Mouse (Mus musculus) gastrocnemius, postnatal 10 days (tissue): ENCODE measurements around the gene Rps6ka5. TPM values are rescaled to one million over a fixed set of nuclear protein-coding genes. Genes with fewer than 3 reads are reported as not detected.

Source experiments
- DNase-seq: peaks from one replicate; pipeline ENCODE4 v3.0.0; 2021; ENCODE audit warnings: mixed read lengths
- total RNA-seq, 2 experiments: library from RNA; stranded (reverse); gene quantifications; 2 replicates each; pipeline ENCODE4 v1.2.3; 2021

The Rps6ka5 gene
- total RNA-seq, 2 experiments from 2014 or later: 10.4 to 11.5 TPM

DNA sequence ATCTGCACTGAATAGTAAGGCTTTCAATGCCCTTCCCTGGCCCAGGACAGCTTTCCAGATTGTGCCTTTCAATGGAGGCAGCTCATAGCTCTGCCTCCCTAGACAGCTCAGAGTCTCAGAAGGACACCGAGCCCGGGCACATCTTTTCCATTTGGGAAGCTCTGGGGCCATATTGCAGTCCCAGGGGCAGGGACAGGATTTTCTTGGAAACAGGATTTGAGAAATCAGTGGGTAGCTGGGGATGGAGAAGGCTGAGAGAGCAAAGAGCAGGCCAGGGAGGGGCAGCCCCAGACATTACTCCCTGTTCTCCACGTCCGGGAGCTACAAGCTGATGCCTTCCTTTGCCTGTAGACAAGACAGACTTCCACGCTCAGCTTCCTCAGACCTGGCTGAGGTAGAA lies 197.1 kb downstream of the Rps6ka5 start:
- DNase-seq: no peak

GRCm38 (mm10) chr12:100529172-100529571 lies 197.6 kb downstream of the Rps6ka5 start:
- DNase-seq: peak; percentile 56

DNA sequence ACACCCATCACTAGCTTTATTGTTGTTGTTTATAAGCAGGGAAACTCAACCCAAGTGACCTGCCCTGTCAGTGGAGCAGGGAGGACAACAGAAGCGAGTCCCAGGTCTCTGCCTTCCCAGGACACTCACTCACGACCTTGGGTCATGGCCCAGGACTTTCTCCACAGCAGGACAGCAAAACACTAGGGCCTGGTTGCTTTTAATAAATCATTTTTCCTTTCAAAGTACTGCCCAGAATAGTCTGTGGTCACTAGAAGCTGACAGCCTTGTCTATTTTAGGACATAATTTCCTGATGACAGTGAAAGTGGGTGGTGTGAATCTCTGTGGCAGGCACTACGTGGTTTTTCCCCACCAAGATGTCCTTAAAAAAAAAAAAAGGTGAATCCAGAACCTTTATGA lies 198.5 kb downstream of the Rps6ka5 start:
- no peak for DNase-seq

DNA sequence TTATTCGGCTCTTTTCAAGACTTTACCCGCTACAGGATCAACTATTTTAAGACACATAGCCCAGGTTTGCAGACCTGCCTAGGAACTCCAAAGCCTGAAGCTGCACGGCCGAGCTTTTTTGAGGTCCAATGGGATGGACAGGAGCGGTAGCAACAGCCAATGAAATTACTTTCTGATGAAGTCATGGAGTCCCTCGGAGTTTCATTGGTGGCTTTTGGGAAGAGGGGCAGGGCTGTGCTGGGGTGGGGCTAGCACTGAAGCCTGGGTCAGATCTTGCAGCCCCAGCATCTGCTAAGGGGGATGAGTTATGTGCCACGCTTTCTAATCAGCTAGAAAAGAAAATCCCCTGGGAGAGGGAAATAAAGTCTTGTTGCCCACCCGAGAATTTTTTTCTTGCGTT lies 199.0 kb downstream of the Rps6ka5 start:
- peak; percentile 55 for DNase-seq

GRCm38 (mm10) chr12:100527241-100527640 lies 199.5 kb downstream of the Rps6ka5 start:
- no peak for DNase-seq

DNA sequence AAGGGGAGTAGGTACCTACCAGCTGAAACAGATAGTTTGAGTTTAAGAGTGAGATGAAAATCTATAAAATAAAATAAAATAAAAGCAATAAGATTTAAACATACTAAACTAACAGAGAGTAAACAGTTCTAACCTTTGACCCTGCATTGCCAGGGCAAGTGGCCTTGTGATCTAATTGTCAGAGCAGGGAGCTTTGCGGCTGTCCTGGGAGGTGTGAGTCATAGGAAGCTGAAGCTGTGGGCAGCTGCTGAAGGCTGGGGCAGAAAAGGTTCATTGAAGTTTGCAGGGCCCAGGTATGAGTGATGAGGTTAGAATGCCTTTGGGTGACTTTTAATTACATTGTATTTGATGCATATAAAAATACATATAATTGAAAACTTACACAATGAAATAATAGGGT lies 200.8 kb downstream of the Rps6ka5 start:
- DNase-seq: no peak

GRCm38 (mm10) chr12:100520794-100521186 lies 206.0 kb downstream of the Rps6ka5 start, which contains the start of gene Ttc7b:
Gene Ttc7b, minus strand, starts transcription at chr12:100520826.
- DNase-seq: peak; percentile 70

DNA sequence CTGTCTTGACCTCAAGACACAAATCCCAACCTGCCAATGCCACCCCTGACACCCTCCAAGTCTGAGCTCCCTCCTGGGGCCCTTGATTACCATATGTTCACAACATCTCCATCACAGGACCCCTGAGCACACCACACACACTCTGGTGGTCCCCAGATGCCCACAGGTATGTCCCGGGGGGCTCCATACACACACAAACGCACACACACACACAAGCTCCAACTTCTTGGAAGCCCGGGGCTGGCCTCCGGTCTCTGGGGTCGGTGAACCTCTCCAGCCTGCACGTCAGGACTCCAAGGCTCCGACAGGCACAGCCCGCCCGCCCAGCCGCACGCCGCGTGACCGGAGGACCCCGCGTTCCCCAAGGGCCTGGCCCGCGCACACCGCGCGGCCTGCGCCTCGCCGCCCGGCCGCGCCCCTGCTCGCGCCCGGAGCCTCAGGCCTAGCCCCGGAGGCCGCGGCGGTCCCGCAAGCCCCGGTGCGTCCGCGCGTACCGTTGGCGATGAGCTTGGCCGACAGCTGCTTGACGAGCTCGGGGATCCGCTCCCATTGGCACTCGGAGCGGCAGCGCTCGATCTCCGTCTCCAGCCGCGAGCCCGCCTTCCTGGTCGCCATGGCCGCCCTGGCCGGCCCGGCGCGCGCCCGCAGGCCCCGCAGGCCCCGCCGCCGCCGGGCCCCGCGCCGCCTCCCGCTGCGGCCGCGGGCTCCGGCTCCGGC lies 206.5 kb downstream of the Rps6ka5 start:
- peak; percentile 67 for DNase-seq

DNA sequence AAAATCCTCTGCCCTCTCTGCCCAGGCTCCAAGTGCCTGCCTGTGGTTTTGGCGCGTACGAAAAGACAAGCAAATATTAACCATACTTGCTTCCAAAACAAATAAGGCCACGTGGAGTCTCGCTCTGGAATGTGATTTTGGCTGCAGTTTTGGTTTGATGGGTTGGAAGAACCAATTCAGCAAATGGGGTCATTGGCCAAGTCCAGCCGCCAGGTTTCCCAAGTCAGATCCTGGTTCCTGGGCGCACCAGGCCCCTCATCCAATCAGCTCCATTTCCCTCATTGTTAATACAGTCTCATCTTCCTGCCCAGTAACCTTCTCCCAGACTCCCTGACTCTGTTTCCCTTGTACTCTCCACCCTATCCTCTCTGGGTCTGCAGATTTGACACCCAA lies 207.1 kb downstream of the Rps6ka5 start:
- DNase-seq: peak; percentile 14

DNA sequence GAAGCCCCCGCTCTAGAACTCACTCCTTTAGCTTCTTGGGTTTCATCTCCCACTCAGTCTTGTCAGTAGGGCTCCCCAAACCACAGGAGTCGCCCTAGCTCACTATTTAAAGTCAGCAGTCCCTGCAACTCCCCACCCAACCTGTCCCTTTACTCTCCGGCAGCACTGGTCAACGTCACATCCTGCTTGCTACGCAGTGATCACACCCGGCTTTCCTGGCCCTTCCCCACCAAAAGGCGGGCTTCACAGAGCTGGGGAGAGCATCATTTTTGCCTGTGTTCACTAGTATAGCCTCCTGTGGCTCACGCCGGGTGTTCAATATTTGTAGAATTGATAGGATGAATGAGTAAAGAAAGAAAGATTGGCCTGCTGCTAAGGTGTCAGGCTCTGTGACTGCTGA lies 209.4 kb downstream of the Rps6ka5 start:
- no peak for DNase-seq

GRCm38 (mm10) chr12:100516161-100516838 lies 210.5 kb downstream of the Rps6ka5 start:
- no peak for DNase-seq

- no peak for DNase-seq
Measured at GRCm38 (mm10) chr12:100515493-100515892, 211.3 kb downstream of the Rps6ka5 start.

GRCm38 (mm10) chr12:100514611-100515010 lies 212.2 kb downstream of the Rps6ka5 start:
- no peak for DNase-seq

DNA sequence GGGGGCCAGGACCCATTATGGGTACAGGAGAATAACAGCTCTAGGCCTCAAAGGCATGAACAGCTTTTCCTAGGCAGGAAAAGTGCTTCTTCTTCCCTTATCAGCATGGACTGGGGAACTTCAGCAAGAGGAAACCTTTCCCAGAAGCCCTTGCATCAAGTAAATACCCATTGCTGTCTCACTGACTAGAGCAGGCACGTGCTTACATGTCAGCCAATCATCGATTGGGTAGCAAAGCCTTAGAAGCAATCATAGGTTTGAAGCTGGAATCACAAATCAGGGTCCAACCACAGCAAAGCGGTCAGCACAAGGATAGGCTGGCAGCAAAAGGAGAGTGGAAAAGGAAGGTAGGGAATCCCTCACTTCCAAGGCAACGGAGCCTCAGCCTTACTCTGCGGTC lies 213.7 kb downstream of the Rps6ka5 start:
- DNase-seq: no peak

DNA sequence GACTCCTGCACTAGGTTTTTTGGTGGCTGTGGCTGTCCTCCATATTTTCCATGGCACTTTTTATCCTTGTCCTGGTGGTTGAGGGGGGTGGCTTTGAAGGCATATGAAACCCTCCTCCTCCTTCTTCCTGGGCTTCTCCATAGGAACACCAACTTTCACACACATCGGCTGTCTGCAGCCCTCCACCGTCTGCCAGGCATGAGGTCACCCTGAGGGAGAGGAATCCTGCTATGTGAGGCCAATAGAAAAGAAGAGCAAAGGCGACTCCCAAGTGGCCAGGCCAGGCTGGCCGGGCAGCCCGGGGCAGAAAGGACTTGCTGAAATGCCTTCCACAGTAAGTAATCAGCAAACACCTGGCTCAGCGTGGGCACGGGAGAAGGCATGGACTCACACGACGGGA lies 214.1 kb downstream of the Rps6ka5 start:
- DNase-seq: peak; percentile 32

DNA sequence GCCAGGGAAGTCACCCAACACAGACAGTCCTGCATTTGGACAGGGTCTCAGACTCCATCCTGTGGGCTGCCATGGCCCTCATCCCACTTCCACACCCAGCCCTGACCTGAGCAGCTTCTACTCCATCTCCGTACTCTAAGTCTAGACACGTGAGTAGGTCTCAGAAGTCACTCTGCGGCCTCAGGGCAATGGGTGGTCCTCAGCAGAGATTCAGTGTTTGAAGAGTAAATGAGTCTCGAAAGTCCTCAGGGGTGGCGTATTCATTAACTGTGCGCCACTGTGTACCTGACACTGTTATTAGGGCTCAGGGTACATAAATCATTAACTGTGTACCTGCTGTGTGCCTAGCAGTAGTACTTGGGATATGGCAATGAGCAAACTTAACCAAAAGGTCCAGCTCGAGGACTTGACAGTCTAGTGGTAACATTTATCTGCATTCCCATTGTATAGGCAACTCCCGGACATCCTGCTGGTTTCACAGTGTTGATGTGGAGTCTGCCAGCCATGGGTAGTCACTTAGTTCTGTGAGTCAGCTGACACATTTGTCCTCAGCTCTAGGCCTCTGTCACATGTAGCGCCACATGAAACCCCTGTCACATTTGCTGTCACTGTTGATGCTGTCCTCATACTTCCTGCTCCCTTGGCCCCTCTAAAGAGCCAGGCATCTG lies 217.0 kb downstream of the Rps6ka5 start:
- DNase-seq: no peak

DNA sequence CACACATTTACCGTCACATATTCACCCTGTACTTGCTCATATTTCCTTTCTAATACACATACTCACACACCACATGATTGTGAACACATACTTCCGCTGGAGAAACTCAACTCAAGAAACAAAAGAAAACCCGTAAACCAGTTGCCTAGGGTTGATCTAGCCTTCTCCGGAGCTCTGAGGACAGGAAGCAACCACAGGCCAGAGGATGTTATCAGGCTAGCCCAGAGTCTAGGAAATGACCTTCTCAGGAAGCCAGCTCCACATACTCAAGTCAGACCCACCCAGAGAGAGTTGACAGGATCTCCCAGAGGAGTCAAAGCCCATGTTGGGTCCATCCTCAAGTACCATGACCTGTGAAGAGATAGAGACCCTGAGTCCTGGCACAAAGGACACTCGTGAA lies 218.1 kb downstream of the Rps6ka5 start:
- DNase-seq: no peak

- no peak for DNase-seq
Measured at GRCm38 (mm10) chr12:100505484-100505883, 221.3 kb downstream of the Rps6ka5 start.

DNA sequence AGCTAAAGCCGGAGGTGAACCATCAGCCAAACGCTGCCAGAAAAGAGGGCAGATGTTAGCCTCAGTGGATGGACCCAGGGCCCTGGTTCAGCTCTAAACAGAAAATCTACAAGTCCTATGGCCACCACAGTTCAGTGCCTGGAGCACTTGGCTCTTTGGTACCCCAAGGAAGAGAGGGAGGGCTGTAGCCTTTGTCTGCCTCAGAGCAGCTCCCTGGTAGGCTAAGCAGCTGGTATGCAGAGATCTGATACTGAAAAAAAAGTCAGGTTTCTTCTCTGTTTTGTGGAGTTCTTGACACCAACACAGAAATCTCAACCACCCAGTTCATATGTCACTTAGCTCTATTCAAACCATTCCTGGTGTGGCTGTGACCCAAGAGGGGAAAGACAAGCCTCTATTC lies 222.2 kb downstream of the Rps6ka5 start:
- no peak for DNase-seq

GRCm38 (mm10) chr12:100503659-100504058 lies 223.1 kb downstream of the Rps6ka5 start:
- no peak for DNase-seq

GRCm38 (mm10) chr12:100502544-100502943 lies 224.2 kb downstream of the Rps6ka5 start:
- DNase-seq: no peak

GRCm38 (mm10) chr12:100501261-100501660 lies 225.5 kb downstream of the Rps6ka5 start:
- no peak for DNase-seq

DNA sequence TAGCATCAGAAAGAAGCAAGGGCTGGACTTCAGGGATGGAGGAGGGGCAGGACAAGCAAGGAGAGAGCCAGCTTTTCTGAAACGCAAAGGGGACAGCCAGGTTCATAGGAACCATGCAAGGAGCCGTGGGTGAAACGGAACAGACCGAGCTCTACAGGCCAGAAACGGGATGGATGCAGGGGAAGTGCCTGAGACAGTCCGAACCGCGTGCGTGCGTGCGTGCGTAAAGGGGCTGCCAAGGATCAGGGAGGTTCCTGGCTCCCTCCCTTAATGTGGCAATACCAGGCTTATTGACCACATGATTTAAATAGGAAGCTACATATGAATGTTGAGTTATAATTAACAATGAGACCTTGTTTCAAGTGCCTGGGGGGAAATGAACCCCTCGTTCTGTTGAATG lies 227.3 kb downstream of the Rps6ka5 start:
- no peak for DNase-seq
